Mouse (Mus musculus) embryo, embryonic 11 days (tissue): ENCODE data around the gene Ephb2.

Source experiments
- DNase-seq: peaks from one replicate; pipeline ENCODE4 v3.0.0-alpha.2; 2015

The Ephb2 gene

GRCm38 (mm10) chr4:136800366-136800765, 35.4 kb downstream of the Ephb2 start:
- peak; percentile 68 for DNase-seq

DNA sequence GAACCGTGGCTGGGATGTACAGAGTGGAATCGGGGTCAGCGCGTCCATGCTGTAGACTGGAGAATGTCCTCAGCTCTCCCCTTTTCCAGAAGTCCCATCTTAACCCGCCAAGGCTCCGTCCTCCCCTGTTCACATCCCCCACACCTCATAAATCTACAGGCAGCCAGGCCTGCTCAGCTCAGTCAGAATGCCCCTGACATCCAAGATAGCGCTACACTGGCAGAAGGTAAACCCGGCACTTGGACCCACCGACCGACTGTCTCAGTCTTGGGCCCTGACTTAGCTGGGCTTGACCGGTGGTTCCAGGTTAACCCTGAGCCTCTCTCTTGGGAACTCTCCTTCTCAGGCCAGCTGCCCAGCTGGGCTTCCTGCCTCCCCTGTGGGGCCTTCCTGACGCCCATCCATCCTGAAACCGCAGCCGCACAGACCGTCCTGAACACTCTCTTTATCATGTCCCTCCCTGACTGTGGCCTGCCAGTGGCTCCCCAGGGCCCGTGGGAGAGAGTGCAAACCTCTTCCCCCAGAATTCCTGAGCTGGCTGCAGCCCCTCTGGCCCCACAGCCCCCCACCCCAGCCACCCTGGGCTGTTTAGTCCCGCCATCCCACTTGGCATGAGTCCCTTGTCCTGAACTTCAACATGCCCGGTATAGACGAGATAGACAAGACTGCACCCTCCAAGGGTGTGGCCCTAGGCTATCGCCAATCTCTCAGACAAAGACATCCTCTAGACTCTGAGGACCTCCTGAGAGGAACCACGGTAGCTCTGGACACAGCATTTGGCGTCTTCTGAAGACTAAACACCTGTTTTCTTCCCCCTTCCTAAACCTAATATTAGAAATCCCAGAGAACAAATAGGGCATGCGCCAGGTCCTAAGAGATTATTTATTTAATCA, 37.9 kb downstream of the Ephb2 start:
- DNase-seq: no peak

- DNase-seq: no peak
Measured at GRCm38 (mm10) chr4:136793320-136793719, 42.5 kb downstream of the Ephb2 start.

- no peak for DNase-seq
Measured at GRCm38 (mm10) chr4:136789821-136790220, 46.0 kb downstream of the Ephb2 start.

DNA sequence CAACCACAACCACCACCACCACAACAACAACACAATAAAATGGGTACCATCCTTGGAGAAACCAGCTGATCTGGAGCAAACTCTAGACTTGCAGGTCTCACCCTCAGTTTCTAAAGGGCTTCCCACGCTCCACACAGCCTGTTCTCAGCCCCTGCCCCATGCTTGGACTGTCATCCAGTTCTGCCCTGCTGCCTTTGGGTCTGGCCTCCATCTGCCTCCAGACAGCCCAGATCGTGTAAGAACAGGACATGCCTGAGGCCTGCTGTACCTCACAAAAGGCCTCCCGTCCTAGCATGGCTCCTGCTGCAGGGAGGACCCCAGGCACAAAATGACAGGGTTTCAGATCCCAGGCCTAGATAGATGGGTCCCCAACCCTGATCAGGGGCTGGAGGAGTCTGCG, 48.4 kb downstream of the Ephb2 start:
- DNase-seq: no peak

GRCm38 (mm10) chr4:136786453-136787276, 49.1 kb downstream of the Ephb2 start:
- DNase-seq: no peak

DNA sequence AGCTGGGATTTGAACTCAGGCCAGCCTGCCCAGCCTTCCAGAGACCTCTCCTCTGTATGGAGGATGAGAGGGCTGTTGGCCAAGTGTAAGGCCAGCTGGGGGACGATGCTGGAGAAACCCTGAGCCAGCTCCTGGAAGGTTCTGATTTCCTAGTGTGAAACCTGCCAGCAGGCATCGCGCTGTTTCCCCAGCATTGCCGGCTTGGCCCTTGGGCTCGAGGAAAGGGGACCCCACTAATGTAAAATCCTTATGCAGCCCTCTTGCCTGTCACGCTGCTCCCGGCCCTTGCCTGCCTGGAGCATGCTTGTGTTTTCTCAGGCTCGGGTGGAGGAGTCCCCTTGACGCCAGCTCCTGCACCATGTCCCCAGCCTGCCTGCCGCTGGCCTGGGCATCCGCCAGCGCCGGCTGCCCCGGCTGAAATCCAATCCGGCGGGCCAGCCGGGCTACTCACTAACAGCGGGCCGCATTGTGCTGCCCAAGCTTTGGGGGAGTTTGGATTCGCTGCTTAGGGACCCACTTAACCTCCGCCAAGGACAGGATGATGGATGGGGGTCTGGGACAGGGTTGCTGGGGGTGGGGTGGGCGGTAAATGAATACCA, 52.1 kb downstream of the Ephb2 start:
- DNase-seq: peak; percentile 88

DNA sequence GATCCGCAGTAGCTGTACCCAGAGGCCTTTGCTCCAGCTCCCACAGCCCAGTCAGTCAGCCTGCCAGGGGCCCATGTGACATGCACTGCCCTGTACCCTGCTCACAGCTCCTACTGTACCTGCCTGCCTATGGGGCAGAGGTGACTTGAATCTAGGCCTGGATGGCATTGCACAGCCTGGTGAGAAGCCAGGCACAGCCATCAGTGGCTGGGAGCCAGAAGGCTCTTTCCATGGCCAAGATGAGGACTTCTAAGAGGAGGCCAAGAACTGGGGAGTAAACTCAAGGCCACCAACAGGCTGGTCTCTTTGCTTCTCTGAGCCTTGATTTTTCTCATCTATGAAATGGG, 53.2 kb downstream of the Ephb2 start:
- DNase-seq: no peak

GRCm38 (mm10) chr4:136781868-136782578, 53.8 kb downstream of the Ephb2 start:
- no peak for DNase-seq

GRCm38 (mm10) chr4:136780201-136780895, 55.4 kb downstream of the Ephb2 start:
- no peak for DNase-seq

DNA sequence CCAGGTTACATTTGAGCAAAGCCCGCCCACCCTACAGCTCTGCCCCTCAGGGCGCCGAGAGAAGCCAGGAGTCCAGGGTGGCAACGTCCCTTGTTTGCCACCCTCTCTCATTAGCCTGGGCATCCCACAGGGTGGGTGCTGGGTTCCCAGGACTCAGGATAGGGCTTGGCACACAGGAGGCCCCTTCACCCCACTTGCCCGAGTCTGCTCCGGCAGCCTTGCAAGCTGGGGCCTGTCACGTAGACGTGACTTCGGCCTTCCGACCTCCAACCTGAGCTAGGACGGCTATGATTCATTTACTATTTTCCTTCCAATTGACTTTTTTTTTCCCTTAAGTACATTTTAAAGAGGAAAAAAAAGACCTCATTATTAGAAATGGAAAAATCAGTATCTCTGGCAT, 56.6 kb downstream of the Ephb2 start:
- no peak for DNase-seq

DNA sequence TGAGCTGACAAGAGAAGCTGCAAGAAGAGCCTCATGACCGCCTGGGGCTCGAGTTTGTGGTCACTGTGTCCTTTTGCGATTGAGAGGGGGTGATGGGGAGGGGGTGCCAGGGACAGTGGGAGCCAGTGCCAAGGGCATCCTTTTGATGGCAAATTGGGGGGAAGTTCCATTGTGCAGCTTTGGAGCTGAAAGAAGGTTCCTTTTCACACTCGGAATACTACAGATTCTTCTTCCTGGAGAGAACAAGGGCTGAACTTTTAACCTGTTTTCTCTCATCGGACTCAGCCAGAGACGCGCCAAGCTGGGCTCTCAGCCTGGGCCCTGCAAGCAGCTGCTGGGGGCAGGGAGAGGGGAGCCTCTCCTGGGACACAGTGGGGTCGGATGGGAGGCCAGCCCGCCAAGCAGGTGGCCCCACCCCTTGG, 59.3 kb downstream of the Ephb2 start:
- DNase-seq: peak; percentile 65

- DNase-seq: peak; percentile 30
Measured at GRCm38 (mm10) chr4:136775903-136776302, 59.9 kb downstream of the Ephb2 start.

DNA sequence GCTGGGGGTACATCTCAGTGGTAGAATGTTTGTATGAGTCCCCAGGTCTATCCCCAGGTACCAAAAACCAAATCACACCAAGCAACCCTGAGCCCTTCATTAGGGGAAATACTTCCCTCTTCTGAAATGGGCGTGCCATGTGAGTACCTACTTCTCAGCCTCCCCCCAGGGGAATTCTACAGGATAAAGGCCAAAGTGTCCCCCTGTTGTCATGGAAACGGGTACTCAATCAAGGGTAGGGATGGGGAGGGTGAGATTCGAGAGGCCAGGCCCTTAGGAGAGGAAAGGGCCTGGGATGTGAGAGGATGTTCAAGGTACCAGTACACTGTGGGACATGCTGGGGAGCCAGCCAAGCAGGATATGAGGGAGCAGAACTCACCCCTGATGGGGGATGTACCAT, 61.6 kb downstream of the Ephb2 start:
- peak; percentile 61 for DNase-seq

DNA sequence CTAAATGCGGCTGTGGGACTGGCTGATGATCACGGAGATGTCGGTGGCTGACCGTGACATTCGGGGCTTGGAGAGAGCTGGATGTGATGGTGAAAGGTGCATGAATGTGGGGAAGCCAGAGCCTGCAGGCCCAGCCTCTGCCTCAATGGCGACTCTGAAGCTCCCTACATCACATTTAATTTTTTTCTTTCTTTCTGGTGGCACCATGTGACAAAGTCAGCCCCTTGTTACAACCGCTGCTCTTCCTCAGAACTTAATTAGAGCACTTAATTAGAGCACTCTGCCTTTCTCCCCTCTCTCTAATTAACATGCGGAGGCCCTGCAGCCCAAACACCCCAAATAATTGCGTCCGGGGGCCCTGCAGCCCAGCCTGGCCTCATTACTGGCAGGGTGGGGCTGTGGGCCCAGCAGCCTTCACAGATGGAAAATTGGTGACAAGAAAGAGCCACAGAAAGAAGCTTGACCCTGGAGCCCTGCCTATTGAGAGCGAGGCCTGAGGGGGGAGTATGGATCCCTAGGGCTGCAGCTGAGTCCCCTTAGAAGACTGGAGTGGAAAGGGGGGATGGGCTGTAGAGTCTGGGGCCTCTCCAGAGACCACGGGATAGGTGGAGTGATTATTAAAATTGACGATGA, 62.7 kb downstream of the Ephb2 start:
- DNase-seq: peak; percentile 72

- peak; percentile 30 for DNase-seq
Measured at GRCm38 (mm10) chr4:136772318-136772717, 63.5 kb downstream of the Ephb2 start.

DNA sequence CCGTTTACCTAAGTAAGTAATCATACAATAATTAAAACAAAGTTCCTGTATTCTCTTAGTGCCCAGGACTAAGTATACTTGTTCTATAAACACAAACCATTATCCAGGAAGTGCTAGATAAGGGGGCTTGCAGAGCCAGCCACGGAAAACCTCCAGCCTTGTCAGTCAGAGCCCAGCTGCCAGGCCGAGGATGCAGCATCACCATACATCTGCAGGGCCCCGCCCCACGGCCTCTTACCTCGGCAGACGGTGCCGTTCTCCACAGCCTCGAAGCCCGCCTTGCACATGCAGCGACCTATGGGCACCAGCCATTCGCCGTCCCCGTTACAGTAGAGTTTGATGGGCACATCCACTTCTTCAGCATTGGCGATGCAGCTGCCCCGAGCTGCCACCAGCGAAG, 65.1 kb downstream of the Ephb2 start:
- no peak for DNase-seq

DNA sequence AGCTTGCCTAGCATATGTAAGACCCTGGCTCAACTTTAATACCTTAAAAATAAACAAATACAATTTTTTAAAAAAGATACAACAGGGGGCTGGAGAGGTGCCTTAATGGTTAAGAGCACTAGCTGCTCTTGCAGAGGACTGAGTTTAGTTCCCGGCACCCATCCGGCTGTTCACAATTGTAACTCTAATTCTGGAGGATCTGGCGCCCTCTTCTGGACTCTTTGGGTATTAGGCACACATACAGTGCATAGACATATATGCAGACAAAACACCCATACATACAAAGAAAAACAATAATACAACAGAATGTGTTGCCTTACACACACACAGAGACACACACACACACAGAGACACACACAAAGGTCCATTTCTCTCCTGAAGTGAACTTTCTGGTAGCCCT, 67.3 kb downstream of the Ephb2 start:
- DNase-seq: no peak

DNA sequence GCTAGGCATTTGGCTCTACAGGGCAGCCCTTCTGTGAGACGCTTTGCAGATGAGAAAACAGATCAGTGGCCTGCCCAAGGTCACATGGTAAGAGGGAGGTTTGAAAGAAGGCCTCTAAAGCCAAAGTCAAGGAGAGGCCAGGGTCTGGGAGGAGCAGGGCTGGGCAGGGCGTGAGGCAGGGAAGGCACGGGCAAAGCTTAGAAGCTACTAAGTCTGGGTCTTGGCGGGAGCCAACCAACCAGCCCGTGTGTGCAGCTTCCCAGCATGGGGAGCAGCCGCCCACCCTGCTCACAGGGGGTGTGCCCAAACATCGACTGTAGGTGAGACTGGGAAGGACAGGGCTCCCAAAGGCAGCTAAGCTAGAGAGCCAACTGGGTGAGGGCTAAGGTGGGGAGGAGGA, 70.7 kb downstream of the Ephb2 start:
- no peak for DNase-seq

GRCm38 (mm10) chr4:136763349-136763748, 72.4 kb downstream of the Ephb2 start:
- peak; percentile 20 for DNase-seq

GRCm38 (mm10) chr4:136761713-136762380, 73.9 kb downstream of the Ephb2 start:
- DNase-seq: peak; percentile 45
